Comparison of ENCODE assay signal across 10 mouse cellular contexts in the genomic region with DNA sequence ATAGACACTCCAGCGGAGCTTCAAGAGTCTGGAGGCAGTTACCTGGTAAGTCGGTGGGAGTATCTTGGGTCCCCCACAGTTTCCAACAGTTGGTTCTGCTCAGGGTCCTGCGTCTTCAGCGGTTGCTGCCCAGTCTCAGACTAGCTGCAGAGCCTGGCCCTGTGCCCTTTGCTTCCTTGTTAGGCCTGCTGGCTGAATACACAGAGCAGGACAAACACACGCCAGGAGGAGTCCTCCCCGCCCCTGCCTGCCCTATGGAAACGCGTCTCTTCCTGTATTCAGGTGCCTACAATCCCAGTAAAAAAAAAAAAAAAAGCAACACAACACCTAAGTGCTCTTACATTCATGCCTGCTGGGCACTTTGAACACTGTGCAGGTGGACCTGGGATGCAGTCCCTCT. TPM values are rescaled to one million over a fixed set of nuclear protein-coding genes. Genes with fewer than 3 reads are reported as not detected.
A peak's percentile ranks its signal among the peaks of the same experiment; 100 is the strongest.
DNase-seq lines count a peak whose midpoint lies in the region; ATAC-seq and TF ChIP-seq lines count a peak whose summit lies in the region.
"Had no signal": no experiment of that assay in that cellular context is flagged by ENCODE, and none has a peak within 500 bp of the region (broad histone marks: within the 10 kb centered on the region; RNA-seq: fewer than 3 reads in every experiment).

A gene (minus strand): TSS at position 142 of the 400 bp plus-strand sequence.

- H3K9me3 ChIP-seq in hindbrain, embryonic 16.5 days (ENCODE audit: control insufficient read depth, low read length), result no peaks in the 10 kb centered on the region
- H3K9me3 ChIP-seq in neural tube, embryonic 14.5 days (ENCODE audit: control insufficient read depth, low read length), result no peaks in the 10 kb centered on the region

- intact Hi-C loops in heart, postnatal 25 days (cut with DNase I), result no loop called here

- no peaks in the 10 kb centered on the region for H3K4me1 ChIP-seq in lung, adult 2 months (ENCODE audit: control insufficient read depth, insufficient read depth, low read length)
- no peaks in the 10 kb centered on the region for H3K4me1 ChIP-seq in hindbrain, embryonic 16.5 days (ENCODE audit: control insufficient read depth, insufficient read depth, low read depth, low read length)
- H3K4me1 ChIP-seq in neural tube, embryonic 14.5 days (ENCODE audit: control insufficient read depth, insufficient read depth, low read length), result no peaks in the 10 kb centered on the region

- no peaks in the 10 kb centered on the region for H3K27me3 ChIP-seq in hindbrain, embryonic 16.5 days (replicated peaks; ENCODE audit: control insufficient read depth, insufficient read depth, low read length)
- H3K27me3 ChIP-seq in neural tube, embryonic 14.5 days (ENCODE audit: control insufficient read depth, insufficient read depth, low read length), result no peaks in the 10 kb centered on the region

- no peak within 1 kb of the TSS for H3K9ac ChIP-seq in hindbrain, embryonic 16.5 days (ENCODE audit: low read depth, low read length)
- no peak within 1 kb of the TSS for H3K9ac ChIP-seq in neural tube, embryonic 14.5 days (replicated peaks; ENCODE audit: low read depth, low read length)

- no peaks in the 10 kb centered on the region for H3K36me3 ChIP-seq in hindbrain, embryonic 16.5 days (ENCODE audit: control insufficient read depth, insufficient read depth, low read length)
- H3K36me3 ChIP-seq in neural tube, embryonic 14.5 days (ENCODE audit: control insufficient read depth, insufficient read depth, low read length), result no peaks in the 10 kb centered on the region

- ATAC-seq in hindbrain, embryonic 16.5 days, result no peak
- no peak for ATAC-seq in neural tube, embryonic 14.5 days (ENCODE audit: low read depth)

- H3K4me3 ChIP-seq in lung, adult 2 months (replicated peaks; ENCODE audit: extremely low read depth, low read depth, low read length), result no peak within 1 kb of the TSS
- H3K4me3 ChIP-seq in hindbrain, embryonic 16.5 days (ENCODE audit: low read length), result no peak within 1 kb of the TSS
- H3K4me3 ChIP-seq in neural tube, embryonic 14.5 days (ENCODE audit: low read depth, low read length), result no peak within 1 kb of the TSS

- no peak for TF ChIP-seq CTCF in lung, adult 2 months (IDR thresholded peaks at IDR 0.05; ENCODE audit: insufficient read depth, low read length)

- no peak within 1 kb of the TSS for H3K4me2 ChIP-seq in hindbrain, embryonic 16.5 days (ENCODE audit: low read length)
- no peak within 1 kb of the TSS for H3K4me2 ChIP-seq in neural tube, embryonic 14.5 days (ENCODE audit: low read depth, low read length)
- H3K4me2 ChIP-seq: heart, embryonic 11.5 days had no signal

- WGBS in lung, adult 2 months, result 61% methylated on average over 8 of the region's 8 CpGs
- 82% methylated on average over 8 of the region's 8 CpGs for WGBS in hindbrain, embryonic 16.5 days
- WGBS in neural tube, embryonic 14.5 days, result 81% methylated on average over 8 of the region's 8 CpGs

- no peak within 1 kb of the TSS for H3K27ac ChIP-seq in hindbrain, embryonic 16.5 days (ENCODE audit: low read depth, low read length)
- H3K27ac ChIP-seq in neural tube, embryonic 14.5 days (ENCODE audit: low read depth, low read length), result no peak within 1 kb of the TSS

- DNase-seq in lung, adult 18-20 months, result peak; percentile 24 to 52
- no peak for DNase-seq in lung, adult 2 months
- no peak for DNase-seq in left cerebral cortex, adult 8-10 months (ENCODE audit: low spot score in 2 of 2)
- no peak for DNase-seq in MN1 (ENCODE audit: low spot score)
- DNase-seq in heart, postnatal 25 days (ENCODE audit: low spot score), result no peak
- DNase-seq: kidney, adult 2 months had no signal

- TF ChIP-seq POLR2A in lung, adult 2 months (IDR thresholded peaks at IDR 0.05; ENCODE audit: borderline replicate concordance, extremely low read depth, low read depth, low read length), result no peak

RNA-seq across cellular contexts. Expression of the gene that starts here (rescaled TPM):
- polyA plus RNA-seq in lung, adult 2 months (2012; rRNA removed), result 2.2 and 3.2 TPM in 2 replicates
- polyA plus RNA-seq in hindbrain, embryonic 16.5 days (2015; fragmentation: Nextera tagmentation; extraction: Ambion mirVana), result 16.7 and 20.0 TPM in 2 replicates
- total RNA-seq in left cerebral cortex, adult 8-10 months (2022), result 100 to 1,000 TPM in 1 of 4 experiments, 10 to 100 TPM in 3; 91.0 to 102 (median 94.4) TPM
- polyA plus RNA-seq in neural tube, embryonic 14.5 days (2014; fragmentation: Nextera tagmentation; extraction: Ambion mirVana), result 11.8 and 14.6 TPM in 2 replicates
- under 1 TPM; 0.11 to 0.23 TPM for total RNA-seq in heart, postnatal 25 days (2021)
- total RNA-seq: liver, adult 2 months had no signal

Comparison
In these comparisons a context has a peak if more than half of its experiments do, and no peak if none do; other contexts are left out.
1. RNA of the gene that starts here (total RNA-seq): 91.0 to 102 TPM in left cerebral cortex, adult 8-10 months; 0.11 to 0.23 TPM in heart, postnatal 25 days; every median in the first group is over 10 times any median in the second.
2. DNase-seq: peak in lung, adult 18-20 months (2 of 2); none in lung, adult 2 months (single experiment), left cerebral cortex, adult 8-10 months (0 of 2), MN1 (single experiment) and heart, postnatal 25 days (single experiment).